Mouse (Mus musculus) MEL (cell line): ENCODE measurements around the gene Rapgef2.

Experiments
- CHD2 ChIP-seq: IDR thresholded peaks from 2 replicates; pipeline ENCODE4 v1.6.1; 2011; ENCODE audit warnings: low read length, improper control_type of control experiment
- CTCF ChIP-seq, 3 experiments: IDR thresholded peaks in 2 of 3; conservative IDR thresholded peaks in 1 of 3; 2 replicates each; pipeline ENCODE4 v1.5.1; 2011 to 2012; ENCODE audit warnings: low read length in 3 of 3, low read depth in 2 of 3, mild to moderate bottlenecking in 2 of 3, improper control_type of control experiment in 1 of 3, inconsistent platforms in 1 of 3, mixed read lengths in 1 of 3, moderate library complexity in 1 of 3; ENCODE audit not compliant: control insufficient read depth in 1 of 3, insufficient read depth in 1 of 3, poor library complexity in 1 of 3, severe bottlenecking in 1 of 3
- ELF1 ChIP-seq: IDR thresholded peaks from 2 replicates; pipeline ENCODE4 v1.6.1; 2014; ENCODE audit warnings: low read depth, mild to moderate bottlenecking, inconsistent platforms, low read length, improper control_type of control experiment, moderate library complexity
- EP300 ChIP-seq, 2 experiments: IDR thresholded peaks; 2 replicates each; pipeline ENCODE4 v1.6.1; 2011; ENCODE audit warnings: improper control_type of control experiment in 2 of 2, low read length in 2 of 2, low read depth in 1 of 2, mild to moderate bottlenecking in 1 of 2
- JUND ChIP-seq: IDR thresholded peaks from 2 replicates; pipeline ENCODE4 v1.6.1; 2011; ENCODE audit warnings: low read depth, mild to moderate bottlenecking, improper control_type of control experiment, low read length
- MXI1 ChIP-seq: IDR thresholded peaks from 2 replicates; pipeline ENCODE4 v1.6.1; 2011; ENCODE audit warnings: mild to moderate bottlenecking, low read depth, low read length, improper control_type of control experiment
- POLR2A ChIP-seq, 2 experiments: IDR thresholded peaks; 2 replicates each; pipeline ENCODE4 v1.6.1; 2011 to 2012; ENCODE audit warnings: low read length in 2 of 2, mild to moderate bottlenecking in 2 of 2, control low read depth in 1 of 2, improper control_type of control experiment in 1 of 2, low read depth in 1 of 2, moderate library complexity in 1 of 2; ENCODE audit not compliant: control insufficient read depth in 1 of 2, insufficient read depth in 1 of 2, poor library complexity in 1 of 2
- POLR2AphosphoS2 ChIP-seq: IDR thresholded peaks from 2 replicates; pipeline ENCODE4 v1.6.1; 2011; ENCODE audit warnings: low read length, improper control_type of control experiment
- SMC3 ChIP-seq: IDR thresholded peaks from 2 replicates; pipeline ENCODE4 v1.6.1; 2011; ENCODE audit warnings: low read depth, low read length, improper control_type of control experiment
- UBTF ChIP-seq: IDR thresholded peaks from 2 replicates; pipeline ENCODE4 v1.6.1; 2012; ENCODE audit warnings: low read depth, mild to moderate bottlenecking, inconsistent platforms, low read length, improper control_type of control experiment, moderate library complexity, borderline replicate concordance; ENCODE audit not compliant: insufficient read depth
- ZNF384 ChIP-seq: IDR thresholded peaks from 2 replicates; pipeline ENCODE4 v1.6.1; 2012; ENCODE audit warnings: low read depth, mild to moderate bottlenecking, inconsistent platforms, low read length, improper control_type of control experiment

- no peak for TF ChIP-seq CTCF (IDR thresholded peaks at IDR 0.05 in 2 of 3, conservative IDR thresholded peaks at IDR 0.05 in 1 of 3; ENCODE audit: control insufficient read depth in 1 of 3, insufficient read depth in 1 of 3, low read depth in 2 of 3, low read length in 3 of 3, poor library complexity in 1 of 3, severe bottlenecking in 1 of 3)
- no peak for TF ChIP-seq POLR2AphosphoS2
- TF ChIP-seq MXI1, result no peak
- no peak for TF ChIP-seq JUND
- no peak for TF ChIP-seq POLR2A (IDR thresholded peaks at IDR 0.05; ENCODE audit: control insufficient read depth in 1 of 2, insufficient read depth in 1 of 2, low read depth in 1 of 2, low read length in 2 of 2, poor library complexity in 1 of 2)
- no peak for TF ChIP-seq ZNF384
- TF ChIP-seq EP300 (IDR thresholded peaks at IDR 0.05; ENCODE audit: low read depth in 1 of 2, low read length in 2 of 2), result no peak
- TF ChIP-seq CHD2, result no peak
- no peak for TF ChIP-seq ELF1
- TF ChIP-seq SMC3, result no peak
- TF ChIP-seq UBTF, result no peak
Measured at GRCm38 (mm10) chr3:79329691-79330315, 43.5 kb upstream of the Rapgef2 start.
